Comparison of ENCODE assay signal across 9 mouse cellular contexts in the genomic region with DNA sequence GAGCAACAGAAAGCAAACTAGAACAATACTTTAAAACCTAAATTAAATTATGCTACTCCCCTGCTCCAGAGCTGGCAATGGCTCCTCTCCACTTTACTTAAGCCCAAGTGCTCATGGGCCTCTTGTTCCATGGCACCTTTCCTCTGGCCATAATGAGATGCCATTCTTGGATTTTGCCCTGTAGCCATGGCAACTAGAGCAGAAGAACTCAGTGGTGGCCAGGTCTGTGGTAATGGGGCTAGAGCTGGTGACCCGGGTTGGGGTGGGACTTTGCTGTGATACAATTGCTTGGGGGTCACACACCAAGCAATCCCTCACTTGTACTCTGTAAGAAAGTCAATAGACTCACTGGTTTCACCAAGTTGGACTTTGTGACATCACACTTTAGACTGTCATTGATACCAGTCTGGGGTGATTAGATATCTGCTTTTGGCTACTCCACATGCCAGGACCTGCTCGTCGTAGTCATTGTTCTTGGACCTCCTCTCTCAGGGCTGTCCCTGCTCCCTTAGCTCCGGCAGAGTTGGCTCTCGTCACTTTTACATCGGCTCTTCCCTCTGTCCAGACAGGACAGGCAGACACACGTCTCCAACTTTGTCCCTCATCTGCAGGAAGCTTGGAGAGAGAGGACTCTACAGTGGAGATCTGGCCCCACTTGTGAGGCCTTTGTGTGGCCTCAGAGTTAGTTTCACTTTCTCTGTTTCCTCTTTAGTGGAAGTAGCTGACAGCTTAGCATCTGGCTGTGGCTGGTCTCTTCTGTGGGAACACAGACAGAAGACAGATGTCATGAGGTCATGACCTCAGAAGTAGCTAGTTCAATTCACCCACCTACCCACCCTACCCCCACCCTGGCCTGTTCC. TPM values are rescaled to one million over a fixed set of nuclear protein-coding genes. Genes with fewer than 3 reads are reported as not detected.
A peak's percentile ranks its signal among the peaks of the same experiment; 100 is the strongest.
DNase-seq lines count a peak whose midpoint lies in the region; ATAC-seq and TF ChIP-seq lines count a peak whose summit lies in the region.
"Had no signal": no experiment of that assay in that cellular context is flagged by ENCODE, and none has a peak within 500 bp of the region (broad histone marks: within the 10 kb centered on the region; RNA-seq: fewer than 3 reads in every experiment).

No protein-coding gene starts in this region.

- H3K27ac ChIP-seq in intestine, embryonic 15.5 days, result peak overlapping the region; percentile 74; the same call in 1 of the 2 replicates
- H3K27ac ChIP-seq in macrophage, result peak overlapping the region; percentile 42
- no peak overlapping the region for H3K27ac ChIP-seq in left cerebral cortex, adult 2 months
- H3K27ac ChIP-seq: midbrain, embryonic 12.5 days had no signal

- H3K4me1 ChIP-seq in intestine, embryonic 15.5 days (replicated peaks), result peaks cover 27% of the 10 kb centered on the region
- H3K4me1 ChIP-seq: midbrain, embryonic 12.5 days had no signal

- no peak for TF ChIP-seq CTCF in left cerebral cortex, adult 2 months (IDR thresholded peaks at IDR 0.05)

- no peak overlapping the region for H3K4me3 ChIP-seq in intestine, embryonic 15.5 days (replicated peaks)
- H3K4me3 ChIP-seq in macrophage (ENCODE audit: inconsistent target), result no peak overlapping the region
- no peak overlapping the region for H3K4me3 ChIP-seq in left cerebral cortex, adult 2 months
- H3K4me3 ChIP-seq: midbrain, embryonic 12.5 days had no signal

- H3K27me3 ChIP-seq in intestine, embryonic 15.5 days (replicated peaks), result no peaks in the 10 kb centered on the region
- H3K27me3 ChIP-seq: midbrain, embryonic 12.5 days had no signal

- 35% methylated on average over 7 of the region's 7 CpGs for WGBS in intestine, embryonic 15.5 days
- WGBS in macrophage (ENCODE audit: missing documents), result 43% methylated on average over 7 of the region's 7 CpGs

- no peak overlapping the region for H3K9ac ChIP-seq in intestine, embryonic 15.5 days
- H3K9ac ChIP-seq: midbrain, embryonic 12.5 days had no signal

- DNase-seq in right cerebral cortex, postnatal 4 days, result no peak
- no peak for DNase-seq in left cerebral cortex, adult 2 months (ENCODE audit: extremely low spot score in 1 of 2, low spot score in 2 of 2)
- DNase-seq in cerebellum, adult 11-12 months, result no peak
- DNase-seq in right cerebral cortex, postnatal 14 days, result no peak

- H3K9me3 ChIP-seq in intestine, embryonic 15.5 days, result no peaks in the 10 kb centered on the region
- H3K9me3 ChIP-seq: midbrain, embryonic 12.5 days had no signal

- intact Hi-C loops in left cerebral cortex, adult 2 months (cut with DNase I), result no loop called here

- no peaks in the 10 kb centered on the region for H3K36me3 ChIP-seq in intestine, embryonic 15.5 days
- H3K36me3 ChIP-seq in macrophage (ENCODE audit: inconsistent target), result no peaks in the 10 kb centered on the region
- H3K36me3 ChIP-seq: midbrain, embryonic 12.5 days had no signal

- ATAC-seq in CD4-positive, CD25-positive, alpha-beta regulatory T cell, adult 4 months, result peak; percentile 77
- ATAC-seq in common myeloid progenitor, adult 5-6 weeks (replicated peaks; ENCODE audit: low read depth, poor library complexity, severe bottlenecking), result peak; percentile 64
- ATAC-seq in intestine, embryonic 15.5 days, result peak; percentile 69

- no peaks in the 10 kb centered on the region for H3K79me2 ChIP-seq in macrophage (ENCODE audit: inconsistent target)

- H3K4me2 ChIP-seq in intestine, embryonic 15.5 days (replicated peaks), result peak overlapping the region; percentile 50
- H3K4me2 ChIP-seq: midbrain, embryonic 12.5 days had no signal

RNA-seq across cellular contexts. Expression of gene Tgm2, which starts 13.4 kb away (rescaled TPM):
- polyA plus RNA-seq in CD4-positive, CD25-positive, alpha-beta regulatory T cell, adult 4 months (2017; shearing (Covaris generic)), result 1 to 10 TPM; 3.1 to 4.4 TPM
- 3.8 and 5.4 TPM in 2 replicates for total RNA-seq in common myeloid progenitor, adult 5-6 weeks (2017)
- 83.4 and 90.2 TPM in 2 replicates for polyA plus RNA-seq in intestine, embryonic 15.5 days (2015; fragmentation: Nextera tagmentation; extraction: Ambion mirVana)
- 100 to 1,000 TPM in 16 of 26 experiments, 10 to 100 TPM in 10; 13.2 to 775 (median 263) TPM for total RNA-seq in macrophage (2018; cell fraction: chromatin; rRNA removed)
- total RNA-seq in macrophage (2018; cell fraction: cytosol; rRNA removed), result 100 to 1,000 TPM in 15 of 26 experiments, 10 to 100 TPM in 11; 40.0 to 448 (median 113) TPM
- 100 to 1,000 TPM in 20 of 26 experiments, 10 to 100 TPM in 6; 31.5 to 764 (median 230) TPM for total RNA-seq in macrophage (2018; cell fraction: nucleus; rRNA removed)
- 98.8 to 168 TPM (median 120 TPM) in 3 replicates for polyA plus RNA-seq in macrophage (2018)
- total RNA-seq in left cerebral cortex, adult 2 months (2021), result 10 to 100 TPM; 12.9 to 14.6 TPM

Comparison
In these comparisons a context has a peak if more than half of its experiments do, and no peak if none do; other contexts are left out.
1. RNA of gene Tgm2, which starts 13.4 kb away (polyA plus RNA-seq): 98.8 to 168 TPM in macrophage and 83.4 to 90.2 TPM in intestine, embryonic 15.5 days; 3.1 to 4.4 TPM in CD4-positive, CD25-positive, alpha-beta regulatory T cell, adult 4 months; every median in the first group is over 10 times any median in the second.
2. Peak in every context shown above with its lines, with median percentiles within 50 percentile points of each other: ATAC-seq.